19 mouse cellular contexts compared by ENCODE assay signal in the genomic region with DNA sequence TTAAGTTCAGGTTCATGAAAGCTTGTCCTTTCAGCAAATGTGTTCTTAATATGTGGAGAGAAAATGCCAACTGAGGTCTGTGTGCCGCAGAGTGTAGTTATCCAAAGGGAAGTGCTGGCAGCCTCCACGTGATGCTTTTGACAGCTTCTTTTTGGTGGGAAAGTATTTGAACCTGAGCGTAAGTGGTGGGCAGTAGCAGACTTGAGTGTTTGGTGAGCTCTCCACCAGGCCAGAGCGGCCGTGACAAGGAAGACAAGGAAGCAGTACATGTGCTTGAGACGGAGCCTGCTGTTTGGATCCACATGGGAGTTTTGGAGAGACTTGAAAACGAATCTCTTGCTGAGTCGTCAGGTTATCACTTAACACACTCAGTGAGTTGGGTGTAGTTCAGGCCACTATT.
A peak's percentile ranks its signal among the peaks of the same experiment; 100 is the strongest.
DNase-seq lines count a peak whose midpoint lies in the region; ATAC-seq and TF ChIP-seq lines count a peak whose summit lies in the region.
"Had no signal": no experiment of that assay in that cellular context is flagged by ENCODE, and none has a peak within 500 bp of the region (broad histone marks: within the 10 kb centered on the region; RNA-seq: fewer than 3 reads in every experiment).

No protein-coding gene starts in this region.

- TF ChIP-seq POLR2A in lung, adult 2 months (IDR thresholded peaks at IDR 0.05; ENCODE audit: borderline replicate concordance, extremely low read depth, low read depth, low read length): no peak
- no peak for TF ChIP-seq POLR2A in myocyte (IDR thresholded peaks at IDR 0.05; ENCODE audit: insufficient read length, low read depth)

- H3K79me2 ChIP-seq in myocyte (ENCODE audit: control insufficient read depth, insufficient read depth): peaks cover 70% of the 10 kb centered on the region

- peaks cover 17% of the 10 kb centered on the region for H3K4me1 ChIP-seq in lung, adult 2 months (ENCODE audit: control insufficient read depth, insufficient read depth, low read length)
- peaks cover 23% of the 10 kb centered on the region for H3K4me1 ChIP-seq in lung, embryonic 16.5 days (replicated peaks; ENCODE audit: control insufficient read depth, insufficient read depth, low read length)

- DNase-seq in lung, adult 2 months: peak; percentile 33
- DNase-seq in lung, postnatal 36 days: peak; percentile 59
- no peak for DNase-seq in left cerebral cortex, postnatal 25 days (ENCODE audit: low spot score in 2 of 2)
- DNase-seq in thymus, postnatal 36 days: no peak
- DNase-seq: adrenal gland, adult 2 months; adrenal gland, postnatal 25 days; cerebellum, adult 18-20 months; cerebellum, adult 9-11 months; gastrocnemius, postnatal 25 days; heart, adult 11 months; heart, postnatal 10 days; heart, postnatal 4 days had no signal

- no peak overlapping the region for H3K4me3 ChIP-seq in lung, adult 2 months (replicated peaks; ENCODE audit: extremely low read depth, low read depth, low read length)
- no peak overlapping the region for H3K4me3 ChIP-seq in lung, embryonic 16.5 days (ENCODE audit: low read length)
- H3K4me3 ChIP-seq in myocyte: no peak overlapping the region
- H3K4me3 ChIP-seq: embryonic facial prominence, embryonic 10.5 days; forebrain, embryonic 13.5 days; heart, embryonic 10.5 days; hindbrain, embryonic 12.5 days had no signal

- no peak overlapping the region for H3ac ChIP-seq in myocyte (ENCODE audit: control insufficient read depth, insufficient read length)

- TF ChIP-seq CTCF in lung, adult 2 months (IDR thresholded peaks at IDR 0.05; ENCODE audit: insufficient read depth, low read length): no peak

- H3K9ac ChIP-seq in lung, embryonic 16.5 days (ENCODE audit: low read length): no peak overlapping the region
- H3K9ac ChIP-seq: forebrain, embryonic 13.5 days; hindbrain, embryonic 12.5 days had no signal

- H3K36me3 ChIP-seq in lung, embryonic 16.5 days (ENCODE audit: control insufficient read depth, insufficient read depth, low read length): no peaks in the 10 kb centered on the region
- H3K36me3 ChIP-seq in myocyte (ENCODE audit: control insufficient read depth, insufficient read depth): no peaks in the 10 kb centered on the region
- H3K36me3 ChIP-seq: embryonic facial prominence, embryonic 10.5 days; heart, embryonic 10.5 days; hindbrain, embryonic 12.5 days had no signal

- no peak overlapping the region for H3K27ac ChIP-seq in lung, embryonic 16.5 days (ENCODE audit: low read length)
- H3K27ac ChIP-seq: embryonic facial prominence, embryonic 10.5 days; forebrain, embryonic 13.5 days; heart, embryonic 10.5 days; hindbrain, embryonic 12.5 days had no signal

- intact Hi-C loops in left cerebral cortex, postnatal 25 days (cut with DNase I): no loop called here

- no peaks in the 10 kb centered on the region for H3K9me3 ChIP-seq in lung, embryonic 16.5 days (ENCODE audit: control insufficient read depth, low read length)
- H3K9me3 ChIP-seq: embryonic facial prominence, embryonic 10.5 days; forebrain, embryonic 13.5 days; heart, embryonic 10.5 days; hindbrain, embryonic 12.5 days had no signal

- WGBS in lung, adult 2 months: 49% methylated on average over 8 of the region's 8 CpGs
- 24% methylated on average over 8 of the region's 8 CpGs for WGBS in lung, embryonic 16.5 days

- H3K27me3 ChIP-seq in lung, embryonic 16.5 days (ENCODE audit: control insufficient read depth, insufficient read depth, low read depth, low read length): no peaks in the 10 kb centered on the region
- H3K27me3 ChIP-seq in myocyte (ENCODE audit: control insufficient read depth, insufficient read depth, insufficient read length): no peaks in the 10 kb centered on the region
- H3K27me3 ChIP-seq: forebrain, embryonic 13.5 days; hindbrain, embryonic 12.5 days had no signal

- peak; percentile 59 for ATAC-seq in lung, embryonic 16.5 days (ENCODE audit: low read depth)
- ATAC-seq: forebrain, embryonic 13.5 days; hindbrain, embryonic 16.5 days had no signal

- H3K4me2 ChIP-seq in lung, embryonic 16.5 days (ENCODE audit: low read depth, low read length): no peak overlapping the region
- H3K4me2 ChIP-seq in myocyte (ENCODE audit: low read depth): peak overlapping the region; percentile 53
- H3K4me2 ChIP-seq: forebrain, embryonic 13.5 days; hindbrain, embryonic 12.5 days had no signal

TF ChIP-seq in myocyte, 11 proteins besides CTCF, POLR2A, EP300 and RAD21:
- TF ChIP-seq MYOD1 (IDR thresholded peaks at IDR 0.05; ENCODE audit: control insufficient read depth in 1 of 3, insufficient read length in 2 of 3, low read depth in 2 of 3) (no peak), REST (IDR thresholded peaks at IDR 0.05; ENCODE audit: insufficient read depth, insufficient read length) (no peak), TCF3 (IDR thresholded peaks at IDR 0.05; ENCODE audit: insufficient read length, low read depth) (no peak)

Comparison
In these comparisons a context has a peak if more than half of its experiments do, and no peak if none do; other contexts are left out.
1. DNase-seq: peak in lung, adult 2 months (single experiment) and lung, postnatal 36 days (single experiment); none in left cerebral cortex, postnatal 25 days (0 of 2) and thymus, postnatal 36 days (0 of 2).